Mouse (Mus musculus): ENCODE measurements around the gene Rph3a. TPM values are rescaled to one million over a fixed set of nuclear protein-coding genes. Genes with fewer than 3 reads are reported as not detected.

Rph3a gene
- total RNA-seq (2017), result not detected in 2 replicates

- no peak for ATAC-seq (replicated peaks; ENCODE audit: low read depth, poor library complexity, severe bottlenecking)
These were observed at the start of gene Rph3a for GRCm38 (mm10) chr5:121009811-121010569. TSS of gene Rph3a (minus strand) at chr5:121010092.

GRCm38 (mm10) chr5:121058261-121058660 lies 48.4 kb upstream of the Rph3a start:
- no peak for ATAC-seq (replicated peaks; ENCODE audit: low read depth, poor library complexity, severe bottlenecking)

- no peak for ATAC-seq (replicated peaks; ENCODE audit: low read depth, poor library complexity, severe bottlenecking)
These were observed 44.0 kb upstream of the Rph3a start for GRCm38 (mm10) chr5:121053886-121054285.

GRCm38 (mm10) chr5:121041791-121042190 lies 31.9 kb upstream of the Rph3a start:
- no peak for ATAC-seq (replicated peaks; ENCODE audit: low read depth, poor library complexity, severe bottlenecking)

- no peak for ATAC-seq (replicated peaks; ENCODE audit: low read depth, poor library complexity, severe bottlenecking)
These were observed 29.6 kb upstream of the Rph3a start for GRCm38 (mm10) chr5:121039465-121039864.

- ATAC-seq (replicated peaks; ENCODE audit: low read depth, poor library complexity, severe bottlenecking), result no peak
These were observed 20.3 kb upstream of the Rph3a start for GRCm38 (mm10) chr5:121030161-121030560.

- ATAC-seq (replicated peaks; ENCODE audit: low read depth, poor library complexity, severe bottlenecking), result no peak
These were observed 9.6 kb upstream of the Rph3a start for GRCm38 (mm10) chr5:121019505-121019904.

- no peak for ATAC-seq (replicated peaks; ENCODE audit: low read depth, poor library complexity, severe bottlenecking)
These were observed 7.8 kb upstream of the Rph3a start for GRCm38 (mm10) chr5:121017699-121018098.

GRCm38 (mm10) chr5:121016405-121016804 lies 6.5 kb upstream of the Rph3a start:
- no peak for ATAC-seq (replicated peaks; ENCODE audit: low read depth, poor library complexity, severe bottlenecking)

GRCm38 (mm10) chr5:121014496-121014895 lies 4.6 kb upstream of the Rph3a start:
- ATAC-seq (replicated peaks; ENCODE audit: low read depth, poor library complexity, severe bottlenecking), result no peak

- no peak for ATAC-seq (replicated peaks; ENCODE audit: low read depth, poor library complexity, severe bottlenecking)
These were observed 2.1 kb upstream of the Rph3a start for GRCm38 (mm10) chr5:121011962-121012361.

GRCm38 (mm10) chr5:121009406-121009805 lies 486 bp downstream of the Rph3a start:
- peak; percentile 93 for ATAC-seq (replicated peaks; ENCODE audit: low read depth, poor library complexity, severe bottlenecking)

GRCm38 (mm10) chr5:121008411-121009239 lies 1.3 kb downstream of the Rph3a start:
- ATAC-seq (replicated peaks; ENCODE audit: low read depth, poor library complexity, severe bottlenecking), result no peak

GRCm38 (mm10) chr5:121007563-121007962 lies 2.3 kb downstream of the Rph3a start:
- ATAC-seq (replicated peaks; ENCODE audit: low read depth, poor library complexity, severe bottlenecking), result no peak

- no peak for ATAC-seq (replicated peaks; ENCODE audit: low read depth, poor library complexity, severe bottlenecking)
These were observed 2.8 kb downstream of the Rph3a start for GRCm38 (mm10) chr5:121007130-121007529.

- no peak for ATAC-seq (replicated peaks; ENCODE audit: low read depth, poor library complexity, severe bottlenecking)
These were observed 3.7 kb downstream of the Rph3a start for GRCm38 (mm10) chr5:121006176-121006575.

GRCm38 (mm10) chr5:121003781-121004180 lies 6.1 kb downstream of the Rph3a start:
- peak; percentile 81 for ATAC-seq (replicated peaks; ENCODE audit: low read depth, poor library complexity, severe bottlenecking)

- ATAC-seq (replicated peaks; ENCODE audit: low read depth, poor library complexity, severe bottlenecking), result no peak
These were observed 10.3 kb downstream of the Rph3a start for GRCm38 (mm10) chr5:120999573-120999972.

- ATAC-seq (replicated peaks; ENCODE audit: low read depth, poor library complexity, severe bottlenecking), result no peak
These were observed 21.5 kb downstream of the Rph3a start for GRCm38 (mm10) chr5:120988373-120988772.

GRCm38 (mm10) chr5:120983029-120983428 lies 26.9 kb downstream of the Rph3a start:
- no peak for ATAC-seq (replicated peaks; ENCODE audit: low read depth, poor library complexity, severe bottlenecking)

GRCm38 (mm10) chr5:120981211-120981610 lies 28.7 kb downstream of the Rph3a start:
- no peak for ATAC-seq (replicated peaks; ENCODE audit: low read depth, poor library complexity, severe bottlenecking)
